Mouse (Mus musculus) retina, postnatal 7 days (tissue): ENCODE measurements around the gene Rab3a.

Experiments used
- DNase-seq: peaks from one replicate; pipeline ENCODE4 v3.0.0-alpha.2; 2012; ENCODE audit warnings: low read depth, low spot score

Gene Rab3a

GRCm38 (mm10) chr8:70774740-70775139, 20.3 kb downstream of the Rab3a start:
- DNase-seq, result no peak

GRCm38 (mm10) chr8:70775227-70775626, 20.7 kb downstream of the Rab3a start:
- no peak for DNase-seq

DNA sequence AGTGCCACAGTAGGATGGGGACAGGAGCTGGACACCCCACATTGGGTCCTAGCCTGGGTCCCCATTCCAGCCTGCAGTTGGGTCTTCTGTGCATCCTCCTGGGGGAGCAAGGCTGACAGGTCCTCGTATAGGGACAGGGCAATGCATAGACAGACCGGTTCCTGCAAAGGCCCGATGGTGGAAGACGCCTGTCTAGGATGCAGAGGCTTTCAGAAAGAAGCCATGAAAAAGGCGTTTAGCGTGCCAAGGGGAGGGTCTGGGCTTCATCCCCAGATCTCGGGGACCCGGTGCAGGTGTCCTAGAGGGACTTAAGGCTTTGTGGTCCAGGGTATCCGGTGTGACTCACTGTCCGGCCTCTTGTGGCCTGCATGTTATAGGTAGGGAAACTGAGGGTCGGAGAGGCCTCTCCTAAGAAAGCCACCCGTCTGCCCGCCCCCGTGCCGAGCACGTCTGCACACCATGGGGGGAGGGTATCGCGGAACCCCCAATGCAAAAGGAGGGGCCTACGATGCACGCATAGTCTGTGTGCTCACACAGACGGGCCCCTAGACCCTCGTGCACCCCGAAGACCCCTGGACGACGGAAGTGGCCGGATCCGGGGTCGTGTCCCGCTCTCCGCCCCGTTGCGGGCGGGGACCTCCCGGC, 21.5 kb downstream of the Rab3a start:
- no peak for DNase-seq

DNA sequence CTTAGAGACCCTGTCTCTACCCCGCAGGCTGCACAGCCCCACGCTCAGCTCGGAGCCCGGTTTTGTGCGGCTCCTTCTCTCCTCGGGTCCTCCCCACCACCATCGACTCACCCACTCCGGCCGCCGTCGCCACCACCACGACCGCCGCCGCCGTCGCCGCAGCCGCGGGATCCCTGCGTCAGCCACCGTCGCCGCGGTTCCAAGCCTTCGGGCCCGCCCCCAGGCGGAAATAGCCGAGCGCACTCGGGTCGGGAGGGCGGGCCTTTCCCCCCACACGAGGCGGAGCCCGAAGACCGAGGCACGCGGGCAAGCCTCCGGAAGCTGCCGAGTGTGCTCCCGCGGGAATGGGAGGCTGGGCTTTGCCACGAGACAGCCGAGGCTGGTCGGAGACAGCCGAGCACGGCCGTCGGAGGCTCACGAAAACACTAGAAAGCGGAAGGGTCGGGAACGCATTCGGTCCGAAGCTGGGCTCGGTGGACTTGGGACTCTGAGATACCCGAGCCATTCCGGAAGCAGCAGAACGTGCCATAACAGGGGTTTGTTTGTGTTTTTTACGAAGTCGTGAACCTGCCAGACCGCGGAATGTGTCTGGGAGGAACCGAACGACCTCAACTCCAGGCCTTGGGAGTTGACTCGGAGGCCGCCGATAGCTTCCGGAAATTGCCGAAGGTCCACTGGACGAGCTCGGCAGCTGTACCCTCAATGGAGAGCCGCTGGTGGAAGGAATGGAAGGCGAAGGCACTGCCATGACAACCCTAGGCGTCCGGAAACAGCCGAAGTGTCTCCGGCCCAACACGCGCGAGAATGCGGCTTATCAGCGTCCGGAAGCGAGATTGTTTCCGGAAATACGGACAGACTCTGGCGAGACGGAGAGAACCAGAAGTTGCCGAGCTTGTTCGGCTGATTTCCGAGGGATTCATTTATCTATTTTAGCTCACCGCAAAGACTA, 22.3 kb downstream of the Rab3a start, which contains the start of gene Pik3r2:
TSS of gene Pik3r2 (minus strand) at position 218 of the 949 bp plus-strand sequence.
- DNase-seq, result peak; percentile 98

GRCm38 (mm10) chr8:70780093-70780492, 25.6 kb downstream of the Rab3a start:
- no peak for DNase-seq

DNA sequence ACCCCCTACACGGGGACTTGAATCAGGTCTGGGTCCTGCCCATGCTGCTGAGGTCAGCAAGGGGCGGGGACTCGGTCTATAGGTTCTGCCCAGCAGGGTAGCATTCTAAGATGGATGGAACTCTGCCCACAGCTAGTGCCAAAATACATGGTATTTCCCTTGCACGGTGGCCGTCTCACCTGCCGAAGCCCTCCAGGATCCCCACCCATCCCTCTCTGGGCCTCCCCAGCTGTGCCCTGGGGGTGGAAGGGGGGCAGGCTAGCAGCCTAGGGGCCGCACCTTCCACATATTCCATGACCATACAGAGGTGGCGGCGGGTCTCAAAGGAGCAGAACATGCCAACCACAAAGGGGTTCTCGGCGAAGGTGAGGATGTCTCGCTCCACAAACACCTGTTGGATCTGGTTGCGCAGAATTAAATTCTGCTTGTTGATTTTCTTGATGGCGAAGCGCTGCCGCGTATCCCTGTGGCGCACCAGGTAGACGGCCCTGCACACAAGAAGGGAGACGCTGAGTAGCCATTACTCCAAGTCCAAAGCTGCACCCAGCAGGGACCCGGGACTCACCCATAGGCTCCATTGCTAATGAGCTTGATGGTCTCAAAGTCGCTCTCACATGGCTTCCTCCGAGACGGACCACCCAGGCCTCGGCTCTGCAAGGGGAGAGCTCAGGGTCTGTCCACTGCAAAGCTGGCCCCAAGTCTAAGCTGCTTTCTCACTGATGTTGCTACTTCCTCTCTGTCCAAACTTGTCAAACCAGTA, 32.0 kb downstream of the Rab3a start:
- DNase-seq, result no peak

- DNase-seq, result no peak
Observed at GRCm38 (mm10) chr8:70787051-70787445, 32.6 kb downstream of the Rab3a start.

- DNase-seq, result no peak
Observed at GRCm38 (mm10) chr8:70787941-70788667, 33.6 kb downstream of the Rab3a start.

DNA sequence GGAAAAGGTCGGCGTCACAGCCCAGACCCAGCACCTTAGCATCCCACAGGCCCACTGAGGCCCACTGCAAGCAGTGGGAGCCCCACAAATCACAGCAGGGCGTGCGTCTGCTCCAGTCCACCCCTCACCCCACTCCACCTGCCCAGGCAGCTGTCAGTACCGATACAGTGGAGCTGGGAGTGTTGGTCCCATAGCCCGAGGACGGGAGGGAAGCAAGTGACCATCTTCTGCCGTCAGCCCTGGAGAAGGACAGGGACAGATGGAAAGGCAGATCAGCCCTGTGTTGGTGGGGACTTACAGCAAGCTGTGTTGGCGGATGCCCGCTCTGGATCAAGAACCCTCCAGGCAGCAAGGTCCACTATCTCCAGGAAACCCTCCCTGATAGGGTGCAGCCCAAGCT, 34.6 kb downstream of the Rab3a start:
- DNase-seq, result no peak

DNA sequence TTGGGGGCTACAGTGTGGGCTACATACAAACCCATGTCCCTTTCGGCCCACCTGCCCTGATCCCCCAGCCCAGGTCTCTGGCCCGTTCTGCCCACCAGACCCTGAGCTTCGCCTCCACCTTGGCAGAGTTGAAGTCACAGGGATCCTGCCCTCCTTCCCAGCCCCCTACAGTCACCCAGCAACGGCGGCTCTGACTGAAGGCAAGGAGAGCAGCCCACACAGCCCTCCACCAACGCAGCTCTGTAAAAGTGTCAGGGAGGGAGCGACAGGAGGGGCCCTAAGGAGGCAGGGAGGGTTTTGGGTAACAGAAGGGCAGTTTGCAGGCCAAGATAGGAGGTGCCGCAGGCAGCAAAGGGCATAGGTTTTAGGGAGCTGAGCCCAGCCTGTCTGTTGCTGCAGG, 36.4 kb downstream of the Rab3a start:
- no peak for DNase-seq

GRCm38 (mm10) chr8:70791294-70791701, 36.8 kb downstream of the Rab3a start:
- no peak for DNase-seq

DNA sequence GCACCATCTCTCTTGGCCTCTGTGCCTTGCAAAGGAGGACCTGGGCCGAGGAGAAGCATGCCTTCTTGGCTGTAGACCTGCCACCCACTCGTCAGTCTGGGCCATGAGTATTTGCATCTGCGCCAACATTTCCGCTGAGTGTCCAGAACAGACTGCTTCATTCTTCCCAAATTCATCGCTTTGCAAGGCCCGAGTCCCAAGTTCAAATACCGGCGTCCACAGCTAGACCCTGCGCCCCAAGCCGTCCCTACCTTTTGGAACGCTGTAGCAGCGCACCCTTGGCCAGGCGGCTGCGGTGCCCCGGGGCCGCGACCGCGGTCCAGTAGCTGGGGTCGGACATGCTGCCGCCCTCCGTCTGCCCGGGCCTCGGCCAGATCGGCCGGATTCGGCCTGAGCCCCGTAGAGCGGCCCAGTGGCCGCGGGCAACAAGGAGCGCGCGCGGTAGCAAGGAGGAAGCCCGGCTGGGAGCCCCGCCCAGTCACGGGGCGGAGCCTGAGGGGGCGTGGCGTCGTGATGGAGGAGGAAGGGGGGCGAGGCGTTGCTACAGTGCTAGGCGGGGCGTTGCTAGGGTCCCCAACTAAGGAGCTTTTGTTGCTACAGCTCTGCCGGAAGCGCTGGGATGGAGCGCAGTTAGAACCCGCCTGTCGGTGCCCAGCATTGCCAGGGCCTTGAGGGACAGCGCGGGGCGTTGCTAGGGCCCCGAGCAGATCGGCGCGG, 37.7 kb downstream of the Rab3a start:
- peak; percentile 97 for DNase-seq

DNA sequence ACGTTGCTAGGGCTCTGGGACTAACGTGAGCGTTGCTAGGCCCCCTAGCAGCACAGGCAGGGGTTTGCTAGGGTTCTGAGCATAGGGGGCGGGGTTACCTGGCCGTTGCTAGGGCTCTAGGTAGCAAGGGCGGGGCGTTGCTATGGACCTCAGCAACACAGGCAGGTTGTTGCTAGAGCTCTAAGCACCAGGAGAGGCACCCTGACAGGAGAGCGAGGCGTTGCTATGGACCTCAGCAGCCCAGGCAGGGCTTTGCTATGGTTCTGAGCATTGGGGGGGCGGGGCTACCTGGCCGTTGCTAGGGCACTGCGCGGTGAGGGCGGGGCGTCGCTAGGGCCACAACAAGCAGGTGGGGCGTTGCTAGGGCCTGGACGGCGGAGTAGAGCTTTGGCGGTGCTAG, 38.2 kb downstream of the Rab3a start:
- peak; percentile 81 for DNase-seq

GRCm38 (mm10) chr8:70794215-70794614, 39.7 kb downstream of the Rab3a start:
- no peak for DNase-seq

GRCm38 (mm10) chr8:70795370-70795769, 40.9 kb downstream of the Rab3a start:
- no peak for DNase-seq

DNA sequence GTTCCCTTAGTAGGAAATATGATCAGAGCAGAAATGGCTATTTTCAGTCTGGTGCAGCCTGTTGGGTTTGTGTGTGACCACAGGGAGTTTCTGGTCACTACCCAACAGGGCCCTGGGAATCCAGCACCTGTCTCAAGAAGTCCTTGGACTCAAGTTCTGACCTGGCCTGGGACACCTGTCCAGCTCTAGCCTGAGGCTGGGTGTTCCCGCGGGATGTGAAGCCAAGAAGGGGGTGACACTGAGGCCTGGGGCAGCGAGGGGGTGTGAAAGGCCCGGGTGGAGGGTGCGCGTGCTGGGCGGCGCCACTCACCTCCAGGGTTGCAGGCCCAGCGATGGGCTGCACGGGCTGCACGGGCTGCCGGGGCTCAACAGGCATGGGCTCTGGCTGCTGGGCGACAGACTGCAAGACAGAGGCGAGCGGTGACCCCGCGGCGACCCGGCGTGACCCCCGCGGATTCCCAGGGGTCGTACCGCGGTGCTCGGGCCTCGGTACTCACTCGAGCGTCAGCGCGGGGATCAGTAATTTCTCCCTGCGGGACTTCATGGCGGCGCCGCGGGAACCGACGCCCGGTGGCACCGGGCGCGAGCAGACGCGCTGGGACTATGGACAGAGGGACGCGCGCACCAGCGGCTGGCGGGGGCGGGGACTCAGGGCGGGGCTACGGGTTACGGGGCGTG, 42.1 kb downstream of the Rab3a start:
- no peak for DNase-seq

DNA sequence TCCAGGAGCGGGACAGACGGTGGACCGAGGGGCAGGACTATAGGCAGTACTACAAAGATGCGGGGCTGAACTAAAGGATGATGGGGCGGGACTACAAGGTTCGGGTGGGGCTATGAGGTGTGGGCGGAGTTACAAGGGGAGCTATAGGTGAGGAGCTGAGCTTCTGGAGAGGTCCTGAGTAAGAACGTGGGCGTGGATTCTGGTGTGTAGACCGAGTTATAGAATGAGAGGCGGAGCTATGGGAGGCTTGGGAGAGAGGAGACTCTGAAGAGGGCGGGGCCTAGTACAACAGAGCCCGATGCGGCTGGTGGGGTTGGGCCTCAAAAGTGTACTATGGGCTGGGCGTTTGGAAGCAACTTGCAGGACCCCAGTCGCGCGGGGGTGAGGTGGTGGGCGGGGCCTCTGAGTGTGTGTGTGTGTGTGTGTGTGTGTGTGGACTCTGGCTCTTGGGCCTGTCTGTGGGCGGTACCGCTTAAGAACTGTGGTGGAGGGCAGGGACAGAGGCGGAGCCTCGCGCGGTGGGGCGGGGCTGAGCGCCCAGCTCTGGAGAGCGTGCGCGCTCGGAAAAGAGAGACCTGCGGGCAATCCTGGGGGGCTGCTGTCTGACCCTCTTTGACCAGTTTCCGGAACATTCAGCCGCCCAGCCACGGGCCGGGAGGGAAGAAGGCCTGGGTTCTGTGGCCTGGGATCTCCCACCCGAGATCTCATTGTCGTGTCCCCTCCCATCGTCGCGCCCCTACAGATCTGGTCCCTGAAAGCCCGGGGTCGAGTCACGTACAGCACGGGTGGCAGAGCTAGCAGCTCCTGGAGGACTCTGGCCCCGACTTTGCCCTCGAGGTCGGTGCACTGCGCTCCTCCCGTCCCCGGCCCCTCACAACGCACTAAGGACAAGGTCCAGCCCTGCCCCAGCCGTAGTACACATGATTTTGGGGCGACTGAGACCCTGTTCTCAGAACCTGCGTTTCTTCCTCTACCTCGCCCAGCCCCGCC, 42.9 kb downstream of the Rab3a start:
- DNase-seq, result peak; percentile 75

GRCm38 (mm10) chr8:70798281-70798680, 43.8 kb downstream of the Rab3a start:
- DNase-seq, result no peak

- DNase-seq, result no peak
Observed at GRCm38 (mm10) chr8:70800648-70801047, 46.2 kb downstream of the Rab3a start.
